Mouse (Mus musculus) lung, embryonic 14.5 days (tissue): ENCODE measurements at regions not wholly inside any gene's neighbourhood (a gene's known extent, or its start where the extent isn't known, plus 50 kb on each side); places are given as distances from the start of the nearest gene placed in this dataset.

ENCODE experiments used
- ATAC-seq: fragments of 200-750 bp; cut with Nextera tagmentation; 2 replicates; pipeline ENCODE4 v1.8.0; 2017; ENCODE audit warnings: mild to moderate bottlenecking, moderate TSS enrichment, moderate library complexity; ENCODE audit not compliant: insufficient read depth
- DNase-seq: peaks from one replicate; pipeline ENCODE4 v3.0.0-alpha.2; 2015
- H3K27ac ChIP-seq: fragments of 300-500 bp; sonication (generic); 2 replicates; pipeline ENCODE4 v1.5.1; 2014; ENCODE audit warnings: low read depth, mild to moderate bottlenecking, moderate library complexity
- H3K27me3 ChIP-seq: fragments of 300-500 bp; sonication (generic); 2 replicates; pipeline ENCODE4 v1.6.1; 2014; ENCODE audit warnings: low read length, control low read depth; ENCODE audit not compliant: insufficient read depth
- H3K36me3 ChIP-seq: fragments of 300-500 bp; sonication (generic); 2 replicates; pipeline ENCODE4 v1.6.1; 2014; ENCODE audit warnings: control low read depth; ENCODE audit not compliant: insufficient read depth
- H3K4me1 ChIP-seq: fragments of 300-500 bp; sonication (generic); 2 replicates; pipeline ENCODE4 v1.6.1; 2014; ENCODE audit warnings: antibody characterized with exemption, control low read depth; ENCODE audit not compliant: insufficient read depth
- H3K4me2 ChIP-seq: fragments of 300-500 bp; sonication (generic); 2 replicates; pipeline ENCODE4 v1.6.1; 2014; ENCODE audit warnings: mild to moderate bottlenecking
- H3K4me3 ChIP-seq: fragments of 300-500 bp; sonication (generic); 2 replicates; pipeline ENCODE4 v1.5.1; 2014; ENCODE audit warnings: low read depth, low read length
- H3K9ac ChIP-seq: fragments of 300-500 bp; sonication (generic); 2 replicates; pipeline ENCODE4 v1.6.1; 2014
- H3K9me3 ChIP-seq: fragments of 300-500 bp; sonication (generic); 2 replicates; pipeline ENCODE4 v1.6.1; 2016; ENCODE audit warnings: low read depth, low read length, control low read depth
- CTCF ChIP-seq: IDR thresholded peaks from 2 replicates; pipeline ENCODE4 v1.5.1; 2016; ENCODE audit warnings: antibody characterized with exemption, low read depth
- WGBS: fragments of 180-500 bp; shearing (Covaris S2); extraction: QIAGEN DNeasy Blood & Tissue Kit; methylation state at CpG from one replicate; pipeline ENCODE4 v1.1.7; 2014; 5-methylcytosine and 5-hydroxymethylcytosine counted together

DNA sequence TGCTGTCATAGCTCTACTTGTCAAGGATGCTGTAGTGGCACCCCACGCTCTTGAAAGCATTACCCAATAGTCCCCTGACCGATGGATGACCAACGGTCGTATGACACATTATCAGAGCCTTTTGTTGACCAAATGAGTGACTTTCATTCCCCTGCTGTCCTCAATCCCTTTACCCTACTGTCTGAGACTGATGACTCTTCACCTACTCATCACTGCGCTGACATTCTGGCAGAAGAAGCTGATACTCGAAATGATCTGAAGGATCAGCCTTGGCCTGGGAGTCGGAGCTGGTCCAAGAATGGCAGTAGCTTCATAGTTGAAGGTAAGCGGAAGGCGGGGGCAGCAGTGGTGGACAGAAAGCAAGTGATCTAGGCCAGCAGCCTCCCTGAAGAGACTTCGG lies 87.7 kb upstream of the Plcl2 start:
- Histone ChIP-seq H3K36me3 (no peaks in the 10 kb centered on the region), H3K27me3 (no peaks in the 10 kb centered on the region), H3K4me2 (no peak overlapping the region), H3K27ac (no peak overlapping the region), H3K9ac (no peak overlapping the region), H3K4me1 (no peaks in the 10 kb centered on the region), H3K9me3 (no peaks in the 10 kb centered on the region), H3K4me3 (no peak overlapping the region)
- no peak for TF ChIP-seq CTCF
- DNase-seq: no peak
- 93% methylated on average over 10 of the region's 10 CpGs for WGBS
- no peak for ATAC-seq

DNA sequence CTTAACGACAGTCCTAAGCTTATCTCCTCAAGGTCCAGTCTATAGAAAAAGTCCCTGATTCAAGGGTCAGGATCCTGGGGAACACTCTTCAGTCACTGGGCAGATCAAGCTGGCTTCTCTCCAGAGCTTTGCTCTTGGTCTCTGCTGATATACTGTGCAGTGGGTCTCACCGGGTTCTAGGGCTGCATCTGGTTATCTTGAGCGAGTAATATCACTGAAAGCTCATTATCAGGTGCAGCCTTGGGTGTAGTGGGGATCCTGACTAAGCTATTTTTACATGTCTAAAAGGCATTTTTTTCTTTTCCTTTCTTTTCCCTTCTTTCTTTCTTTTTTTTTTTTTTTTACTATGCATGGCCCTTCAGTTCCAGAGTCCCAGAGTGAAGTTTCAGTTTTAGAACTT lies 84.1 kb upstream of the Plcl2 start:
- Histone ChIP-seq H3K4me2 (no peak overlapping the region), H3K4me1 (no peaks in the 10 kb centered on the region), H3K9me3 (no peaks in the 10 kb centered on the region), H3K27me3 (no peaks in the 10 kb centered on the region), H3K27ac (no peak overlapping the region), H3K4me3 (no peak overlapping the region), H3K9ac (no peak overlapping the region), H3K36me3 (no peaks in the 10 kb centered on the region)
- DNase-seq: no peak
- WGBS: 78% methylated on average over 3 of the region's 3 CpGs
- TF ChIP-seq CTCF: no peak
- no peak; the same call in 1 of the 2 replicates for ATAC-seq

DNA sequence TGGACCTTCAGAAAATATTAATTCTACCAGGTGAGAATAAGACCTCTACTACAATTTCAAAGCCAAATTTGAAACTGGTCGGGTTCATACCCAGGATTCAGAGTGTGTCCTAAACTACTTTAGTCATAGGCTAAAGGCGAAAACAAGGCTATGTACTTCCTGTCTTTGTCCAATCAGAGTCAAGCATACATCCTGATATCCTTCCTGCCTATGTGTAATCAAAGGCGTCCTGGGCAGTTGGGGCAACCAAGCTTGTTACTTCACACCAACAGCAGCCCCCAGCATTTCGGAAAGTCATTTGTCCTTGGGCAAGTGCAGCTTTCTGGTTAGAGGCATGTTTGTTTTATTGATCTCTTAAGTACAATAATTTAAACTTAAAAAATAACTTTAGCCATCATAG lies 83.7 kb upstream of the Plcl2 start:
- H3K9me3 ChIP-seq: no peaks in the 10 kb centered on the region
- 76% methylated on average over 4 of the region's 4 CpGs for WGBS
- TF ChIP-seq CTCF: no peak
- ATAC-seq (no peak), DNase-seq (no peak)
- no peak overlapping the region for H3K9ac ChIP-seq
- no peaks in the 10 kb centered on the region for H3K36me3 ChIP-seq
- no peak overlapping the region for H3K4me3 ChIP-seq
- H3K4me1 ChIP-seq: no peaks in the 10 kb centered on the region
- no peaks in the 10 kb centered on the region for H3K27me3 ChIP-seq
- H3K27ac ChIP-seq: no peak overlapping the region
- H3K4me2 ChIP-seq: no peak overlapping the region

DNA sequence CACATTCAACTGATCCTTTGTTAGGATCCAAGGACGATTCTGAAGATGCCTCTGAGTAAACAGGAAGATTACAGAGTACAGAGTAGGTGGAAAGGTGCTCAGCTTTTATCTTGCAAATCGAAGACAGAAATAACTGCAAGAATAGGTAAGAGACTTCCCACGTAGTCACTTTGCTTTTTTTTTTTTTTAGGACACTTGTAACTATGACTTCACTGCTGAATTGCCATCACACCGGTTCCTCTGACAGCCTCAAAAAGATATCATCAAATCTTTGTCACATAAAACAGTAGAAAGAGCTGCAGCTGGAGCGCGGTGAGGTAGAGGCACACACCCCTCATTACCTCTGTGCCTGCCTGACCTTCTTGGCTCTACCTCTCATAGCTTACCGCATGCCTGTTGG lies 83.1 kb upstream of the Plcl2 start:
- no peaks in the 10 kb centered on the region for H3K36me3 ChIP-seq
- H3K4me3 ChIP-seq: no peak overlapping the region
- no peak overlapping the region for H3K4me2 ChIP-seq
- DNase-seq (no peak), ATAC-seq (no peak)
- no peak overlapping the region for H3K27ac ChIP-seq
- no peaks in the 10 kb centered on the region for H3K27me3 ChIP-seq
- no peak overlapping the region for H3K9ac ChIP-seq
- no peaks in the 10 kb centered on the region for H3K4me1 ChIP-seq
- TF ChIP-seq CTCF: no peak
- WGBS: 66% methylated on average over 7 of the region's 7 CpGs
- no peaks in the 10 kb centered on the region for H3K9me3 ChIP-seq

DNA sequence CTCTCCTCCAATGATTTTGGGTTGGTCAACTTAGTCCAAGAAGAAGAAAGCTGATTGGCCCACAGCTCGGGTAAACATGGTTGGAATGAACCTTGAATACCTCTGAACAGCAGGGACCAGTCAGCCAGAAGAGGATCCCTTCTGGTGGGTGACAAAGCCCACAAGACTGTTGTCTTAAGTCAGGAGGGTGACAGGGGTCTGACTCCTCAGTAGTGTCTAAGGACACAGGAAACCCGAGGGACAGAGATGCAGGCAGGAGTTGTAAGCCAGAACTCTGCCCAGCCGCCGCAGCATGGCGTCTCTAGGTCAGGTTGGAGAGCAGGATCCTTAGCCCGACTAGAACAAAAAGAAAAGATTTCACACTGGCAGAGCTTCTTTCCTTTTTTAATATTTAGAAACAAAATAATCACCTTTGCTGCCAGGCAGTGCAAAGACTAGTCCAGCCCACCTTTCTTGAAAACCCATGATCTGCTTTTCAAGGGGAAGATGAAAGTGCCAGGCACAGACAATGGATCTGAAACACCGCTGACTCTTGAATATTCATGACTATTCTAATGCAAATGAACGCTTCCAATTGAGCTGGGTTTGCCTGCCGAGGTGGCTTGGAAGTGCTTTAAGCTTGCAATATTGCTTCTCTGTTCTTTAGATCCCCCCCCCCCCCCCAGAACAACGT lies 81.7 kb upstream of the Plcl2 start:
- Histone ChIP-seq H3K4me1 (no peaks in the 10 kb centered on the region), H3K27ac (no peak overlapping the region), H3K9me3 (no peaks in the 10 kb centered on the region), H3K9ac (no peak overlapping the region), H3K36me3 (no peaks in the 10 kb centered on the region), H3K27me3 (no peaks in the 10 kb centered on the region), H3K4me2 (no peak overlapping the region), H3K4me3 (no peak overlapping the region)
- DNase-seq (no peak), ATAC-seq (no peak)
- no peak for TF ChIP-seq CTCF
- 30% methylated on average over 10 of the region's 10 CpGs for WGBS

DNA sequence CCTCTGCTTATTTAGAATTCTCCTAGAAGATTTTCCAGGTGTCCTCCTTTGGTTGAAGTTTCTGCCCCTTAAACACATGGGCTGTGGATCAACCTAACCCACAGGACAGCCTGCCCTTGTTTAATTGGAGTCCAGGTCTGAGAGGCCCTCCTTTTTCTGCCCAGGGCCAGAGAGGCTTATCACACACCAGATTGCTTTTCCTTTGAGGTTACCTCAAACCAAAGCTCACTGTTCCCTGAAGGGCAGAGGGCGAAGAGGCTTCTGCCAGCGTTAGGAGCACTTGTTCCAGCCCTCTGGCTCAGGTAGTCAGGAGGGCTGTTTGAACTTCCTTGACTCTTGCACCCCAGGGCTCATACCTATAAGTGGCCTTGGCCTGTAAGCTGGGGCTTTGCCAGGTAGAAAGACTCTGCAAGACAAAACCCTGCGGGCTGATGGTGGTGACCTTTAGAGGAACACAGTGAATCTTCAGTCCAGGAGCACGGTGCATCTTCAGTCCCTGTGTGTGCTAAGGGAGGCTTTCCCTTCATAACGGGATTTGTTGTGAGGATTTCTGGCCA lies 81.1 kb upstream of the Plcl2 start:
- Histone ChIP-seq H3K36me3 (no peaks in the 10 kb centered on the region), H3K4me3 (no peak overlapping the region), H3K9me3 (no peaks in the 10 kb centered on the region), H3K4me2 (no peak overlapping the region), H3K9ac (no peak overlapping the region), H3K4me1 (no peaks in the 10 kb centered on the region), H3K27me3 (no peaks in the 10 kb centered on the region), H3K27ac (no peak overlapping the region)
- ATAC-seq: no peak
- no peak for TF ChIP-seq CTCF
- no peak for DNase-seq
- 68% methylated on average over 5 of the region's 5 CpGs for WGBS

DNA sequence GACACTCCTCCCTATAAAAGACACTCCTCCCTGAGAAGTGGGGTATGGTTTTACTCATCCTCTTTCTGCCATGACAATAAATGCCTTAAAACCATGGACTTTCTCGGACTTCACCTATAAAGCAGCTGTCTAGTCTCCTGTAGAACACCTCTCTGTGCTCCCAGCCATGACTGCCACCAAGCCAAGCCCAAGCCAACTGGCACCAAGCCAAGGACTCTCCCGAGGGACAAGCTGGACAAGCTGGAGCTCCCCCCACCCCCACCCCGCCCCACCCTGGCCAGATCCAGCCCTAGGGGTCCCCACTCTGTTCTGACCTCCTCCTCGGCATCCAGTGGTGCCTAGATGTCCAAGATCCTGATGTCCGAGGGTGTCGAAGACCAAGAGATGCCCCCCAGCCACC lies 76.6 kb upstream of the Plcl2 start:
- Histone ChIP-seq H3K9me3 (no peaks in the 10 kb centered on the region), H3K4me3 (no peak overlapping the region), H3K36me3 (no peaks in the 10 kb centered on the region), H3K27ac (no peak overlapping the region), H3K27me3 (no peaks in the 10 kb centered on the region), H3K9ac (no peak overlapping the region), H3K4me1 (no peaks in the 10 kb centered on the region), H3K4me2 (no peak overlapping the region)
- TF ChIP-seq CTCF: no peak
- DNase-seq: no peak
- no peak for ATAC-seq
- 80% methylated on average over 6 of the region's 6 CpGs for WGBS
